Mouse (Mus musculus) thymus, postnatal 10 days (tissue): ENCODE data around the gene Clcf1.
A peak's percentile ranks its signal among the peaks of the same experiment; 100 is the strongest.

Source experiments
- DNase-seq, 2 experiments: peaks; one replicate each; pipeline ENCODE4 v3.0.0; 2021; ENCODE audit warnings: low spot score in 2 of 2

The Clcf1 gene

GRCm38 (mm10) chr19:4214071-4214770, at the start of gene Clcf1, which contains the start of gene AC109138.7:
Clcf1 (plus strand) TSS chr19:4214238.
AC109138.7 (plus strand) TSS chr19:4214357.
- no peak for DNase-seq

- no peak for DNase-seq
These were observed 49.3 kb upstream of the Clcf1 start for GRCm38 (mm10) chr19:4164721-4165120.

GRCm38 (mm10) chr19:4166678-4167476, 47.2 kb upstream of the Clcf1 start:
- no peak for DNase-seq

- peak; percentile 99 for DNase-seq
These were observed 44.7 kb upstream of the Clcf1 start for GRCm38 (mm10) chr19:4169378-4169784.

- DNase-seq, result peak in 1 of 2 experiments; percentile 52
These were observed 44.2 kb upstream of the Clcf1 start for GRCm38 (mm10) chr19:4169810-4170209.

- DNase-seq, result no peak
These were observed 43.2 kb upstream of the Clcf1 start for GRCm38 (mm10) chr19:4170723-4171392.

- no peak for DNase-seq
These were observed 42.4 kb upstream of the Clcf1 start for GRCm38 (mm10) chr19:4171393-4172290.

- DNase-seq, result no peak
These were observed 41.1 kb upstream of the Clcf1 start for GRCm38 (mm10) chr19:4172925-4173324.

- no peak for DNase-seq
These were observed 38.6 kb upstream of the Clcf1 start, which contains the start of gene Carns1 for GRCm38 (mm10) chr19:4175368-4175947. Carns1 (minus strand) TSS chr19:4175479.

- DNase-seq, result no peak
These were observed 33.6 kb upstream of the Clcf1 start for GRCm38 (mm10) chr19:4180411-4180810.

- DNase-seq, result no peak
These were observed 32.1 kb upstream of the Clcf1 start for GRCm38 (mm10) chr19:4181892-4182291.

GRCm38 (mm10) chr19:4183689-4184088, 30.3 kb upstream of the Clcf1 start:
- no peak for DNase-seq

GRCm38 (mm10) chr19:4184976-4185975, 28.8 kb upstream of the Clcf1 start:
- peak; percentile 84 to 85 for DNase-seq

GRCm38 (mm10) chr19:4187303-4187702, 26.7 kb upstream of the Clcf1 start:
- DNase-seq, result no peak

GRCm38 (mm10) chr19:4189051-4189620, 24.9 kb upstream of the Clcf1 start:
- no peak for DNase-seq

- peak; percentile 87 to 91 for DNase-seq
These were observed 23.2 kb upstream of the Clcf1 start, which contains the start of gene Tbc1d10c for GRCm38 (mm10) chr19:4190831-4191334. Tbc1d10c (minus strand) TSS chr19:4191284.

GRCm38 (mm10) chr19:4191528-4192250, 22.3 kb upstream of the Clcf1 start, which contains the start of gene Ppp1ca:
Ppp1ca (plus strand) TSS chr19:4192065.
- DNase-seq, result peak; percentile 96 to 100
